Mouse (Mus musculus) midbrain, embryonic 11.5 days (tissue): ENCODE data around the gene Ccdc38. TPM values are rescaled to one million over a fixed set of nuclear protein-coding genes. Genes with fewer than 3 reads are reported as not detected.
"Not testable (repeated sequence)": the region's sequence is repeated elsewhere in the genome, so short reads cannot be mapped to it uniquely, and the experiment has no call there.

Source experiments
- ATAC-seq: fragments of 200-750 bp; cut with Nextera tagmentation; 2 replicates; pipeline ENCODE4 v1.8.0; 2017; ENCODE audit warnings: moderate TSS enrichment, moderate library complexity; ENCODE audit not compliant: low FRiP score
- DNase-seq: peaks from one replicate; pipeline ENCODE4 v3.0.0; 2015; ENCODE audit warnings: low spot score; ENCODE audit errors: missing footprints
- H3K27ac ChIP-seq: fragments of 300-500 bp; sonication (generic); 2 replicates; pipeline ENCODE4 v1.5.1; 2014; ENCODE audit warnings: low read depth, low read length
- H3K27me3 ChIP-seq: fragments of 300-500 bp; sonication (generic); 2 replicates; pipeline ENCODE4 v1.6.1; 2014; ENCODE audit warnings: mild to moderate bottlenecking, low read length, moderate library complexity, mixed read lengths; ENCODE audit not compliant: control insufficient read depth, insufficient read depth
- H3K36me3 ChIP-seq: fragments of 300-500 bp; sonication (generic); 2 replicates; pipeline ENCODE4 v1.6.1; 2014; ENCODE audit warnings: mild to moderate bottlenecking, low read length, moderate library complexity, mixed read lengths; ENCODE audit not compliant: control insufficient read depth, insufficient read depth
- H3K4me1 ChIP-seq: fragments of 300-500 bp; sonication (generic); 2 replicates; pipeline ENCODE4 v1.6.1; 2014; ENCODE audit warnings: low read length; ENCODE audit not compliant: control insufficient read depth, insufficient read depth
- H3K4me2 ChIP-seq: fragments of 300-500 bp; sonication (generic); 2 replicates; pipeline ENCODE4 v1.6.1; 2014; ENCODE audit warnings: mild to moderate bottlenecking, moderate library complexity
- H3K4me3 ChIP-seq: fragments of 300-500 bp; sonication (generic); 2 replicates; pipeline ENCODE4 v1.5.1; 2014; ENCODE audit warnings: low read depth, low read length
- H3K9ac ChIP-seq: fragments of 300-500 bp; sonication (generic); 2 replicates; pipeline ENCODE4 v1.6.1; 2014; ENCODE audit warnings: low read length
- H3K9me3 ChIP-seq: fragments of 300-500 bp; sonication (generic); 2 replicates; pipeline ENCODE4 v1.6.1; 2016; ENCODE audit warnings: low read length; ENCODE audit not compliant: control insufficient read depth
- WGBS: fragments of 180-500 bp; shearing (Covaris S2); extraction: QIAGEN DNeasy Blood & Tissue Kit; methylation state at CpG from one replicate; pipeline ENCODE4 v1.1.7; 2014; 5-methylcytosine and 5-hydroxymethylcytosine counted together
- polyA plus RNA-seq: library from polyadenylated mRNA; unstranded; fragments of >200 nt; fragmentation: Nextera tagmentation; extraction: Ambion mirVana; gene quantifications from 2 replicates; pipeline ENCODE4 v1.2.1, GENCODE M21; 2014

The Ccdc38 gene
- polyA plus RNA-seq, 1 experiment from 2014 or later: 0.44 TPM

DNA sequence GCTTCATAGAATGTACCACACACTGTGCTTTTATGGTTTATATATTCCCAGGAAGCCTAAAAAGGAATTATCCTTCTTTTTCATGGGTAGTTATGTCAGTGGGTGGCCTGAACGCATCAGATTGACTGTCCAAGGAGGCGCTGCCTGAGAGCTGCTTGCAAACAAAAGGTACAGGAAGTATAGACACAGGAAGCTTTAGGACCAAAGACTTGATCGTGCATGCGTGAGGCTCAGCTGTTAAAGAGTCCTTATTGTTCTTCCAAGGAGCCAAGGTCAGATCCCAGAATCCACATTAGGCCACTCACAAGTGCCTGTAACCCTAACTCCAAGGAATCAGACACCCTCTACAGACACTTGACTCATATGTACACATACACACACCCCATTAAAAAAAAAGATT lies 1.9 kb downstream of the Ccdc38 start:
- ATAC-seq (no peak), DNase-seq (no peak)
- H3K4me3 ChIP-seq: no peak overlapping the region
- H3K4me1 ChIP-seq: peaks cover 4% of the 10 kb centered on the region; the same call in 1 of the 2 replicates
- H3K27me3 ChIP-seq: no peaks in the 10 kb centered on the region; the same call in 1 of the 2 replicates
- no peaks in the 10 kb centered on the region for H3K36me3 ChIP-seq
- H3K27ac ChIP-seq: no peak overlapping the region
- WGBS: 24% methylated on average over 4 of the region's 4 CpGs
- H3K4me2 ChIP-seq: no peak overlapping the region
- H3K9ac ChIP-seq: no peak overlapping the region
- H3K9me3 ChIP-seq: no peaks in the 10 kb centered on the region

- H3K27me3 ChIP-seq: no peaks in the 10 kb centered on the region; the same call in 1 of the 2 replicates
- H3K9ac ChIP-seq: no peak overlapping the region
- no peak for ATAC-seq
- no peak overlapping the region for H3K27ac ChIP-seq
- no peaks in the 10 kb centered on the region for H3K36me3 ChIP-seq
- no peak overlapping the region for H3K4me2 ChIP-seq
- H3K4me3 ChIP-seq: no peak overlapping the region
- H3K9me3 ChIP-seq: no peaks in the 10 kb centered on the region
- DNase-seq: no peak
- H3K4me1 ChIP-seq: peaks cover 4% of the 10 kb centered on the region; the same call in 1 of the 2 replicates
- 53% methylated on average over 6 of the region's 6 CpGs for WGBS
These were observed 2.7 kb downstream of the Ccdc38 start for GRCm38 (mm10) chr10:93543176-93543575.

GRCm38 (mm10) chr10:93544172-93544571 lies 3.7 kb downstream of the Ccdc38 start:
- DNase-seq: no peak
- H3K9me3 ChIP-seq: no peaks in the 10 kb centered on the region
- no peaks in the 10 kb centered on the region for H3K27me3 ChIP-seq
- no peaks in the 10 kb centered on the region for H3K36me3 ChIP-seq
- H3K9ac ChIP-seq: no peak overlapping the region
- H3K27ac ChIP-seq: no peak overlapping the region
- peaks cover 4% of the 10 kb centered on the region; the same call in 1 of the 2 replicates for H3K4me1 ChIP-seq
- H3K4me2 ChIP-seq: no peak overlapping the region
- ATAC-seq: no peak
- H3K4me3 ChIP-seq: no peak overlapping the region
- 79% methylated on average over 5 of the region's 5 CpGs for WGBS

DNA sequence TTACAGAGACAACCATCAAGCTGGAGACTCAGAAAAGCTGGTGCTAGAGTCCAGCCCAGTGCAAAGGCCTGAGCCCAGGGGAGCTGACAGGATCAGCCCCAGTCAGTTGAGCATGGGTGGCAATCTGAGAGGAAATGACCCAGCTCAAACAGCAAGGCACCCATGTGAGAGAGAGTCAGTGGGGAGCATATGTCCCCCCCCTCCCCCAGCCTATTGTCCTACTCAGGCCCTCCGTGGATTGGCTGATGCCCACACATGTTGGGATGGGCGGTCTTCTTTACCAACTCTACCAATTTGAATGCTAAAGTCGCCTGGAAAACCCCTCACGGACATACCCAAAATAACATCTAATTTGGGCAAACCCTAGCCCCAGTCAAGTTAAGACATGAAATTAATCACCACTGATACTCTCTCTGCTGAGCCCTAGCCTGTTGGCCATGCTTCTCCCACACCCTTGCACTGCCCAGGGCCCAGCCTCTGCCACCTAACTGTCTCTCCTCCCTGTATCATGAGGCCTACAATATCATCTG lies 7.4 kb downstream of the Ccdc38 start:
- Histone ChIP-seq H3K4me3 (no peak overlapping the region), H3K9me3 (no peaks in the 10 kb centered on the region), H3K27me3 (no peaks in the 10 kb centered on the region), H3K27ac (no peak overlapping the region), H3K4me1 (no peaks in the 10 kb centered on the region), H3K36me3 (no peaks in the 10 kb centered on the region), H3K4me2 (no peak overlapping the region), H3K9ac (no peak overlapping the region)
- DNase-seq (no peak), ATAC-seq (no peak)
- 92% methylated on average over 4 of the region's 4 CpGs for WGBS

DNA sequence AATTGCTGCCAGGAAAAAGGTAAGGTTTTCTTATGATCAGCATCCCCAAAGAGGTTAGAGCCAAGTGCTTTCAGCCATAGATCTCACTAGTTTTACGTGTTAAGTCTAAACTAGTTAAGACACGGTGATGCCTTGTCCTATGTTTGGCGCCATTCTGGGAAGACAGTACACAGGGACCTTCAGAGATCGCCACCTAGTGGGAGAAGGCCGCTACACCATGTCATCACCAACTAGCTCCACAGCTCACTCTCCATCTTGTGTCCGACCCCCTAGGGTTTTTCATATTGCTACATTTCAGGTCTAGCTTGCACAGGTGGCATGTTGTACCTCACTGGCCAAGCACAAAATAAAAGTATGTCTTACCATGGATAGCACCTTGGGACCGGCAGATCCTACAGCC lies 8.6 kb downstream of the Ccdc38 start:
- no peak overlapping the region for H3K4me2 ChIP-seq
- H3K4me3 ChIP-seq: no peak overlapping the region
- no peaks in the 10 kb centered on the region for H3K36me3 ChIP-seq
- H3K27ac ChIP-seq: no peak overlapping the region
- H3K27me3 ChIP-seq: no peaks in the 10 kb centered on the region
- peak; percentile 98 for DNase-seq
- 12% methylated on average over 7 of the region's 7 CpGs for WGBS
- H3K9me3 ChIP-seq: no peaks in the 10 kb centered on the region
- peak; percentile 65 for ATAC-seq
- H3K4me1 ChIP-seq: no peaks in the 10 kb centered on the region
- no peak overlapping the region for H3K9ac ChIP-seq

- Histone ChIP-seq H3K36me3 (no peaks in the 10 kb centered on the region), H3K27me3 (no peaks in the 10 kb centered on the region), H3K27ac (no peak overlapping the region), H3K4me1 (no peaks in the 10 kb centered on the region), H3K4me2 (no peak overlapping the region), H3K4me3 (no peak overlapping the region), H3K9ac (no peak overlapping the region), H3K9me3 (no peaks in the 10 kb centered on the region)
- ATAC-seq (no peak), DNase-seq (no peak)
- WGBS: 90% methylated on average over 10 of the region's 10 CpGs
These were observed 9.4 kb downstream of the Ccdc38 start for GRCm38 (mm10) chr10:93549821-93550220.

- no peaks in the 10 kb centered on the region for H3K4me1 ChIP-seq
- H3K9ac ChIP-seq: no peak overlapping the region
- H3K27me3 ChIP-seq: no peaks in the 10 kb centered on the region
- DNase-seq (no peak), ATAC-seq (no peak)
- H3K9me3 ChIP-seq: no peaks in the 10 kb centered on the region
- no peak overlapping the region for H3K4me2 ChIP-seq
- 87% methylated on average over 8 of the region's 8 CpGs for WGBS
- no peak overlapping the region for H3K4me3 ChIP-seq
- H3K27ac ChIP-seq: no peak overlapping the region
- H3K36me3 ChIP-seq: no peaks in the 10 kb centered on the region
These were observed 12.2 kb downstream of the Ccdc38 start for GRCm38 (mm10) chr10:93552596-93552995.

DNA sequence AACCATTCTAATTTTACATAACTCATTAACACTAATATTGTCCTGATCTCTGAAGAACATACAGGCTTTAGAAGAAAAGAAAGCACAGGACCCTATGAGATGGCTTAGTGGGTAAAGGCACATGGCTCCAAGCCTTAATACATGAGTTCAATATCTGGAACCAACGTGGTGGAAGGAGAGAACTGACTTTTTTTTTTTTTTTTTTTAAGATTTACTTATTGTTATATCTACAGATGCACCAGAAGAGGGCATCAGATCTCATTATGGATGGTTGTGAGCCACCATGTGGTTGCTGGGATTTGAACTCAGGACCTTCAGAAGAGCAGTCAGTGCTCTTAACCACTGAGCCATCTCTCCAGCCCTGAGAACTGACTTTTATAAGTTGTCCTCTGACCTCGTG lies 17.5 kb downstream of the Ccdc38 start:
- not testable (repeated sequence) for H3K4me2 ChIP-seq, H3K36me3 ChIP-seq, H3K4me1 ChIP-seq, H3K9ac ChIP-seq, H3K9me3 ChIP-seq, H3K27ac ChIP-seq, H3K27me3 ChIP-seq, H3K4me3 ChIP-seq, ATAC-seq
- 70% methylated on average over 2 of the region's 2 CpGs for WGBS
- DNase-seq: peak; percentile 75

GRCm38 (mm10) chr10:93559786-93560185 lies 19.4 kb downstream of the Ccdc38 start:
- Histone ChIP-seq H3K9ac (no peak overlapping the region), H3K9me3 (no peaks in the 10 kb centered on the region), H3K4me2 (no peak overlapping the region), H3K36me3 (no peaks in the 10 kb centered on the region), H3K4me1 (no peaks in the 10 kb centered on the region), H3K27ac (no peak overlapping the region), H3K27me3 (no peaks in the 10 kb centered on the region), H3K4me3 (no peak overlapping the region)
- no peak for DNase-seq
- ATAC-seq: no peak; the same call in 1 of the 2 replicates
- WGBS: 54% methylated on average over 9 of the region's 9 CpGs
